Mouse (Mus musculus) T-cell, adult 66 days (primary cell): Measurements from ENCODE around the gene Psma2. TPM values are rescaled to one million over a fixed set of nuclear protein-coding genes. Genes with fewer than 3 reads are reported as not detected.

Experiments
- total RNA-seq, 2 experiments: library from RNA; stranded (reverse); gene quantifications; 3 replicates in 1 of 2; 4 replicates in 1 of 2; pipeline ENCODE4 v1.2.4; 2023

Gene Psma2
- total RNA-seq: 10 to 100 TPM; 63.3 to 71.2 TPM

GRCm38 (mm10) chr13:14612926-14613529 is at the start of gene Psma2, which contains the start of gene Mrpl32:
Gene Psma2 (plus strand): TSS chr13:14613240.
Gene Mrpl32 (minus strand): TSS chr13:14613165.

GRCm38 (mm10) chr13:14629726-14630641 is 16.9 kb downstream of the Psma2 start, which contains the start of gene AW209491:
Gene AW209491 (plus strand): TSS chr13:14630154.

Other genes starting within 250 kb of the Psma2 start
- gene Hecw1, start 90.0 kb upstream of the Psma2 start, total RNA-seq: not detected
- 10 to 100 TPM; 27.1 to 34.4 TPM for gene Mrpl32, start 75 bp upstream of the Psma2 start, total RNA-seq
- gene AW209491, start 16.9 kb downstream of the Psma2 start, total RNA-seq: 1 to 10 TPM; 4.5 to 5.4 TPM